Mouse (Mus musculus): ENCODE data around the gene Gm20388. TPM values are rescaled to one million over a fixed set of nuclear protein-coding genes. Genes with fewer than 3 reads are reported as not detected.

Gm20388 gene
- polyA plus RNA-seq, 1 experiment: 18.7 TPM

DNA sequence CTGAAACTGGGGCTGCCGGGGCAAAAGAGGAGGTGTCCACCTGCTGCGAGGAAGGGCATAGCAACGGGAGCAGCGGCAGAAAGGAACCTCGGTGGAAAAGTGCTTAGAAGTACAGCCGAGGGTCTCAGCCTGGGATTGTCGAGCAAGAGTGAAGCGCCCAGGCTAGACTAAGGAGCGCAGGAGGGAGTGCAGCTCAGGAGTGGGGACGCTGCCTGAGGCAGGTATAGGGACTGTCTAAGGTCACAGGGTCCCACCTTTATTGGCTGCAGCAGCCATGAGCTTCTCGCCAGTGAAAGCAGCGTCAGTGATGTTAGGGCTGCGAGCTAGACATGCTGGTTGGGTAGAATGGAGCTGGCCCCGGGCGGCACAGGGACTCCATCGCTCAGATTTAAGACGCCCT lies 3207.1 kb downstream of the Gm20388 start:
- TF ChIP-seq POLR2A (IDR thresholded peaks at IDR 0.05; ENCODE audit: borderline replicate concordance, insufficient read depth, low read length) (no peak), CTCF (IDR thresholded peaks at IDR 0.05; ENCODE audit: borderline replicate concordance, insufficient read depth, low read depth, low read length) (no peak)
- Histone ChIP-seq H3K27me3 (ENCODE audit: control insufficient read depth, insufficient read depth, low read length) (no peaks in the 10 kb centered on the region; the same call in 1 of the 2 replicates), H3K4me3 (replicated peaks; ENCODE audit: insufficient read depth, low read depth, low read length) (peak overlapping the region; percentile 47), H3K4me1 (ENCODE audit: control insufficient read depth, insufficient read depth, low read length) (no peaks in the 10 kb centered on the region; the same call in 1 of the 2 replicates), H3K27ac (ENCODE audit: insufficient read depth, low read length) (no peak overlapping the region)
- 3% methylated on average over 17 of the region's 17 CpGs for WGBS
- DNase-seq: no peak

DNA sequence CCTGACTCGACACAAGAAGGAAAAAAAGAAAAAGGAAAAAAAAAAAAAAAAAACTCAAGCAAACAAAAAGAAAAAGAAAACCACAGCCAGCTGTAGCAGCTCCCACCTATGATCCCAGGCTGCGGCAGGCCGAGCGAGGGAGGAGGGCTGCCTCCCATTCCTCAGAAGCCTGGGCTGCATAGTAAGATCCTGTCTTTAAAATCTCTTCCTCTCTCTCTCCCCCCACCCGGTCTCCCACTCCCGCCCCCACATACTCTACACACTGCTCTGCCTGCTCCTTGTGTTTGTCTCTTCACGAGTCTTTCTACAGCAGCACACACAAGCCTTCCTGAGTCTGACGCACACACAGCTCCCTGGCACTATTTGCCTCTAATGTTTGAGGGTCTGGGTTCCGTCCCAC lies 3211.4 kb downstream of the Gm20388 start:
- Histone ChIP-seq H3K27ac (ENCODE audit: insufficient read depth, low read length) (no peak overlapping the region), H3K4me1 (ENCODE audit: control insufficient read depth, insufficient read depth, low read length) (peaks cover 4% of the 10 kb centered on the region; the same call in 1 of the 2 replicates), H3K27me3 (ENCODE audit: control insufficient read depth, insufficient read depth, low read length) (no peaks in the 10 kb centered on the region; the same call in 1 of the 2 replicates), H3K4me3 (replicated peaks; ENCODE audit: insufficient read depth, low read depth, low read length) (no peak overlapping the region)
- TF ChIP-seq CTCF (IDR thresholded peaks at IDR 0.05; ENCODE audit: borderline replicate concordance, insufficient read depth, low read depth, low read length) (no peak), POLR2A (IDR thresholded peaks at IDR 0.05; ENCODE audit: borderline replicate concordance, insufficient read depth, low read length) (no peak)
- 70% methylated on average over 9 of the region's 9 CpGs for whole genome bisulfite sequencing
- no peak for DNase-seq

DNA sequence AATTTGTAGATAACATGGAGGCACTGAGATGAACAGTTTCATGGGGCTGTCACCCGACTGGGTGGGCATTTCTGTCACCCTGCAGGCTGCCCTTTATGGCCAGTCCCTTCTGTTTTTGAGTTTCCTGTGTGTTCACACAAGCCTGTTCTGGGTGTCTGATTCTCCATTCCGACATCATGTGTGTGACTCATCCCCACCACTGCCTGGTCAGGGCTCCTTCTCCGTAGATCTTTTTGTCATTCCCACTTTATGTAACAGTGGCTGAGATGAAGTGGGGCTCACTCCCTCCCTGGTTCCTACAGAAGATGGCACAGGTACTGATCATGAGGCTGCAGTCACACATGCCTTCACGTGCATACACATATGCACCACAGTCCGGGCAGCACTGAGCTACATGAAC lies 3212.0 kb downstream of the Gm20388 start:
- no peak overlapping the region for H3K27ac ChIP-seq (ENCODE audit: insufficient read depth, low read length)
- 79% methylated on average over 5 of the region's 5 CpGs for WGBS

DNA sequence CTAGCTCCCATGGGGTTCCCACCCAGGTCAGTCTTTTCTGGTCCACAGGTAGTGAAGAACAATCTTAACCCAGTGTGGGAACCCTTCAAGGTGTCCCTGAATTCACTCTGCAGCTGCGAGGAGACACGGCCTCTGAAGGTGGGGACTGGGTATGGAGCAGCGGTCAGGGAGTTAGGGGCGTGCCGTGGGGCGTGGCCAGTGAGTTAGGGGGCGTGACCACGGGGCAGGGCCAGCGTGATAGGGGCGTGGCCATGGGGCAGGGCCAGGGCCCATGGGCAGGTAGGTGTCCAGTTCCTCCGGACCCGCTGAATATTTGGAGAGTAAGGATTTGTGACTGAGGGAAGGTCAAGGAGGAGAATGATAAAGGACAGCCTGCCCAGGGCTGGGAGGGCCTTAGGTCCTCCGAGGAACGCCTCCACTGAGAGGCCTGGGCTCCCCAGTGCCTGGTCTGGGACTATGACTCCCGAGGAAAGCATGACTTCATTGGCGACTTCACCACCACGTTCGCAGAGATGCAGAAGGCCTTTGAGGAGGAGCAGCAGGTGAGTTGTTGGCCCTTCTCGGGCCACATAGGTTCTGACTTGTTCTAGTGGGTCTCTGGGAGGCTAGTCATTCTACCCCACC lies 3215.7 kb downstream of the Gm20388 start:
- H3K4me1 ChIP-seq (ENCODE audit: control insufficient read depth, insufficient read depth, low read length): peaks cover 4% of the 10 kb centered on the region; the same call in 1 of the 2 replicates
- no peak for DNase-seq
- no peaks in the 10 kb centered on the region for H3K27me3 ChIP-seq (ENCODE audit: control insufficient read depth, insufficient read depth, low read length)
- H3K27ac ChIP-seq (ENCODE audit: insufficient read depth, low read length): no peak overlapping the region
- WGBS: 22% methylated on average over 19 of the region's 19 CpGs
- no peak overlapping the region for H3K4me3 ChIP-seq (replicated peaks; ENCODE audit: insufficient read depth, low read depth, low read length)
- TF ChIP-seq CTCF (IDR thresholded peaks at IDR 0.05; ENCODE audit: borderline replicate concordance, insufficient read depth, low read depth, low read length): no peak
- no peak for TF ChIP-seq POLR2A (IDR thresholded peaks at IDR 0.05; ENCODE audit: borderline replicate concordance, insufficient read depth, low read length)

More for the DNA sequence above, 3212.0 kb downstream of the Gm20388 start:
- no peaks in the 10 kb centered on the region for H3K27me3 ChIP-seq (ENCODE audit: control insufficient read depth, insufficient read depth, low read length)
- no peak for TF ChIP-seq CTCF (IDR thresholded peaks at IDR 0.05; ENCODE audit: borderline replicate concordance, insufficient read depth, low read depth, low read length)
- peaks cover 4% of the 10 kb centered on the region; the same call in 1 of the 2 replicates for H3K4me1 ChIP-seq (ENCODE audit: control insufficient read depth, insufficient read depth, low read length)
- H3K4me3 ChIP-seq (replicated peaks; ENCODE audit: insufficient read depth, low read depth, low read length): no peak overlapping the region
- DNase-seq: no peak

DNA sequence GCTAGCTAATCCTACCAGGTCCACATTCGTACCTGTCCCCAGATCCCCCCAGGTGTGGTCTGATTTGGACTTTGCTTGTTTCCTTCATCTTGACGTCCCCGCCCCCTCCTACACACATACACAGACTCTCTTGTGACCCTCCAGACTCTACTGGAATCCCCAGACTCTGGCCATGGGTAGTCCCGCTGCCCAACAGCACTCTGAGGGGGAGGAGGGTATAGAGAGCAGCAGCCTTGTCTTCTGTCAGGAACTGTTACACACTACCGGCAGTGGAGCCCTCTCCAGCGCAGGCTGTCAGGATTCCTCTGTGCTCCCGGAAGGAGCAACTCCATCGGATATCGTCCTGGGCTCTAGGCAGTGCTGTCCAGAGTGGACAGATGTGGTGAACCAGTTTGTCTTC lies 3220.4 kb downstream of the Gm20388 start:
- WGBS: 69% methylated on average over 9 of the region's 9 CpGs
- Histone ChIP-seq H3K4me1 (ENCODE audit: control insufficient read depth, insufficient read depth, low read length) (peaks cover 9% of the 10 kb centered on the region), H3K27ac (ENCODE audit: insufficient read depth, low read length) (no peak overlapping the region), H3K27me3 (ENCODE audit: control insufficient read depth, insufficient read depth, low read length) (no peaks in the 10 kb centered on the region), H3K4me3 (replicated peaks; ENCODE audit: insufficient read depth, low read depth, low read length) (no peak overlapping the region)
- TF ChIP-seq CTCF (IDR thresholded peaks at IDR 0.05; ENCODE audit: borderline replicate concordance, insufficient read depth, low read depth, low read length) (no peak), POLR2A (IDR thresholded peaks at IDR 0.05; ENCODE audit: borderline replicate concordance, insufficient read depth, low read length) (no peak)
- DNase-seq: no peak

DNA sequence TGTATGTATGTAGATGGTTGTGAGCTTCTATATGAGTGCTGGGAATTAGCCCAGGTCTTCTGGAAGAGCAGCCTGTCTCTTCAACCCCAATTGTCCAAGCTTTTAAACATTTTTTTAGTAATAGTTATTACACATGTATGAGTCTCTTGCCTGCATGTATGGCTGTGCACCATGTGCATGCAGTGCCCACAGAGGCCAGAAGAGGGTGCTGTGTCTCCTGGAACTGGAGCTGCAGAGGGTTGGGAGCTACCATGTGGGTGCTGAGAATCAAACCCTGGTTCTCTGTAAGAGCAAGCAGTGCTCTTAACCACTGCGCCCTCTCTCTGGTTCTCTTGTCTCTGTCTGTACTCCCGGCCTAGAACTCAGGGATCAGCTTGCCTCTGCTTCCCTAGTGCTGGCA lies 3222.3 kb downstream of the Gm20388 start:
- Histone ChIP-seq H3K4me3 (replicated peaks; ENCODE audit: insufficient read depth, low read depth, low read length) (no peak overlapping the region), H3K4me1 (ENCODE audit: control insufficient read depth, insufficient read depth, low read length) (peaks cover 7% of the 10 kb centered on the region; the same call in 1 of the 2 replicates), H3K27ac (ENCODE audit: insufficient read depth, low read length) (no peak overlapping the region), H3K27me3 (ENCODE audit: control insufficient read depth, insufficient read depth, low read length) (no peaks in the 10 kb centered on the region)
- DNase-seq: no peak
- WGBS: 100% methylated on average over 2 of the region's 2 CpGs
- no peak for TF ChIP-seq CTCF (IDR thresholded peaks at IDR 0.05; ENCODE audit: borderline replicate concordance, insufficient read depth, low read depth, low read length)
- TF ChIP-seq POLR2A (IDR thresholded peaks at IDR 0.05; ENCODE audit: borderline replicate concordance, insufficient read depth, low read length): no peak

DNA sequence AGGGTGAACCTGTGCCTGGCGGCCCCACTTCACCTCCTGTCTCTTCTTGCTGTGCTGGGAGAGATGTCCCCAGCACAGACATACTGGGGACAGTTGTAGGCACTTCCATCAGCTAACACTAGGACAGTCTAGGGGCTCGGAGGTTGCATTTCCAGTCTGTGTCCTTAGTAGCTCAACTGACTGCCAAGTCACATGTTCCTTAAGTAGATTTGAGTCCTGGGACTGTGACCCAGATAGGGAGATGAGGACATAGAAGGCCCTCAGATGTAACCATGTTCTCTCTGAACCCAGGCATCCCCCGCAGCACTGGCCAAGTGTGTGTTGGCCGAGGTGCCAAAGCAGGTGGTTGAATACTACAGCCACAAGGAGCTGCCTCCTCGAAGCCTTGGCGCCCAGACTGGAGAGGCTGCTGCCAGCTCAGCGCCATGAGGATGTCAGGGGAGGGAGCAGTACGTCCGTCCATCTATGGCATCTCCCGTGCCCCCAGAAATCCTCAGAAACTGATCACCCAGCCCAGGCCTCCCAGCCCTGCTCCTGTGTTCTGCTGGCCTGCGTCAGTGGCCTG lies 3223.6 kb downstream of the Gm20388 start:
- no peak overlapping the region for H3K27ac ChIP-seq (ENCODE audit: insufficient read depth, low read length)
- WGBS: 45% methylated on average over 11 of the region's 11 CpGs

DNA sequence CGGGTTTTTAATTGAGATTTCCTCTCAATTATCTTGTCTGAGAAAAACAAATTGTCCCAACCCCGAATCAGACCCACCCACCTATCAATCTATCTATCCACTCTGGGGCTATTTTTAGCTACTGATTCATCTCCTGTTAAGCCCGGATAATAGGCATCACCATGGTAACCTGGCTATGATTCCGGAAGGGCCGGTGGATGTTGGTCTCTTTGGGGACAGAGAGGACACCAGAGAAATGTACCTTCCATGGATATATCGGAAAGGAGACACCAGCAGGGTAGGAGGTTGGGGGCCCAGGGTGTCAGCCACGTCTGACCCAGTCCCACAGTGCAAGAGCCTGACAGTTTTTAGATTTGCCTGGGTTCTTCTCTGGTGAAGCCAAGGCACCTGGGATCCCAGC lies 3224.8 kb downstream of the Gm20388 start:
- H3K4me3 ChIP-seq (replicated peaks; ENCODE audit: insufficient read depth, low read depth, low read length): no peak overlapping the region
- no peak for DNase-seq
- no peaks in the 10 kb centered on the region for H3K27me3 ChIP-seq (ENCODE audit: control insufficient read depth, insufficient read depth, low read length)
- no peak for TF ChIP-seq CTCF (IDR thresholded peaks at IDR 0.05; ENCODE audit: borderline replicate concordance, insufficient read depth, low read depth, low read length)
- TF ChIP-seq POLR2A (IDR thresholded peaks at IDR 0.05; ENCODE audit: borderline replicate concordance, insufficient read depth, low read length): no peak
- H3K27ac ChIP-seq (ENCODE audit: insufficient read depth, low read length): no peak overlapping the region
- 22% methylated on average over 7 of the region's 7 CpGs for WGBS
- H3K4me1 ChIP-seq (ENCODE audit: control insufficient read depth, insufficient read depth, low read length): peaks cover 7% of the 10 kb centered on the region; the same call in 1 of the 2 replicates

More for the DNA sequence above, 3223.6 kb downstream of the Gm20388 start:
- no peak for DNase-seq
- TF ChIP-seq POLR2A (IDR thresholded peaks at IDR 0.05; ENCODE audit: borderline replicate concordance, insufficient read depth, low read length) (no peak), CTCF (IDR thresholded peaks at IDR 0.05; ENCODE audit: borderline replicate concordance, insufficient read depth, low read depth, low read length) (no peak)
- no peak overlapping the region for H3K4me3 ChIP-seq (replicated peaks; ENCODE audit: insufficient read depth, low read depth, low read length)
- no peaks in the 10 kb centered on the region for H3K27me3 ChIP-seq (ENCODE audit: control insufficient read depth, insufficient read depth, low read length)
- H3K4me1 ChIP-seq (ENCODE audit: control insufficient read depth, insufficient read depth, low read length): peaks cover 7% of the 10 kb centered on the region; the same call in 1 of the 2 replicates
